Mouse (Mus musculus) liver, postnatal 0 days (tissue): ENCODE results near the gene Tmod1.

Experiments
- CTCF ChIP-seq: sonication (generic); IDR thresholded peaks from 2 replicates; pipeline ENCODE4 v1.5.1; 2016; ENCODE audit warnings: antibody characterized with exemption, low read depth
- EP300 ChIP-seq: IDR thresholded peaks from 2 replicates; pipeline ENCODE4 v1.6.1; 2016; ENCODE audit warnings: antibody characterized with exemption, low read depth, mild to moderate bottlenecking

DNA sequence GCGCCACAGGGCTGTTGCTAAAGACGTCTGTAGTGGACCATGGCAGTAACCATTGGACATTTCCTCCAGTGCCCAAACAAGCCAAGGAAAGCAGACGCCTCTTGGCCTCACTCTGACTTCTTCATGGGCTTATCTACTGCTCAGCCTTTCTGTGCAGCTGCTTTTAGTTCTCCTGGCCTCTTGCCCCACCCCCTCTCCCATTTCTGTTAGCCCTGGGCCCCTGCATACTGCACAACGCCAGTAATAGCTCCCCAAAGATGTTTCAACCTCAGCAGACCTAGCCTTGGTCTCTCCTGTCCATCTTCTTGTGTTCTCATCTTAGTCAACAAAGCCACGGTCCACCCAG lies 3.7 kb downstream of the Tmod1 start:
- TF ChIP-seq CTCF (no peak), EP300 (no peak)
